Mouse (Mus musculus) neural tube, embryonic 10.5 days (tissue): Measurements from ENCODE around the gene Vmn1r70.

Experiments used
- DNase-seq: peaks from one replicate; pipeline ENCODE4 v3.0.0-alpha.2; 2017; ENCODE audit warnings: low spot score; ENCODE audit errors: extremely low spot score

Gene Vmn1r70

DNA sequence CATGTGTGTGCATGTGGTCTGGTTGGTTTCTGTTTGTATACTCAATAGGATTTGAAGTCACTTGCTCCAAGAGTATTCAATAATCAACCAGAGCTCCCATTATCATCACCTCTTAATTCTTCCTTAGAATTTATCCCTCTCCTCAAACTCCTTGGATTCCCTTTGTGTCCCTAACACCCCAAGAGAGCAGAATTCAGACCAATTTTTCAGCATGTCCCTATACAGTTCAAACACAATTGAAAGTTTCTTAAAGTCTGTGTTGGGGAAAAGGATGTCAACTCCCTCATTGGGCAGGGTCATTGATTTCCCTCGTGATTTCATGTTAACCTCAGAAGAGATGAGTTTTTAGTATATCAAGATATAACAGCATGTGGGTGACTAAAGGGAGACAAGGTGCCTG is at the start of gene Vmn1r70:
Gene Vmn1r70 (plus strand): TSS at position 301 of the 400 bp plus-strand sequence.
- no peak for DNase-seq

DNA sequence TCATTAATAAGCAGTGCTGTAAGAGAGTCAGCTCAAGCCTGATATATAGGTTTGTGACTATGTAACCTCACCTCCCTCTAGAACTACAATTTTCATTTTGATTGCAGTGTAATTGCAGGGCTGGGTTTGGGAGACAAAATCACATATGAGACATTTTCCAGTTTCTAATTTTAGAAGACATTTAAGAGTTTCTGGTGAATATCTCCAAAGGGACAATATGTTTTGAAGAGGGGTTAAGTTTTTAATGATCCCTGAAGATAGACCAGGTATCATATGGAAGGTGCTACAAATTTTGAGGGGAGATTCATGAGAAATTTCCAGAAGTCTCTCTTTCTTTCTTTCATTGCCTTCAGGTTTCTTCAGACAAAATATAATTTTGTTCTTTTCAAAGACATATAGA is 17.8 kb upstream of the Vmn1r70 start, which contains the start of gene Vmn1r69:
Gene Vmn1r69 (minus strand): TSS at position 101 of the 400 bp plus-strand sequence.
- DNase-seq: no peak
